Mouse (Mus musculus): ENCODE measurements around the gene Eif5a. TPM values are rescaled to one million over a fixed set of nuclear protein-coding genes. Genes with fewer than 3 reads are reported as not detected.

The Eif5a gene
- polyA plus RNA-seq, 1 experiment: 764 TPM

DNA sequence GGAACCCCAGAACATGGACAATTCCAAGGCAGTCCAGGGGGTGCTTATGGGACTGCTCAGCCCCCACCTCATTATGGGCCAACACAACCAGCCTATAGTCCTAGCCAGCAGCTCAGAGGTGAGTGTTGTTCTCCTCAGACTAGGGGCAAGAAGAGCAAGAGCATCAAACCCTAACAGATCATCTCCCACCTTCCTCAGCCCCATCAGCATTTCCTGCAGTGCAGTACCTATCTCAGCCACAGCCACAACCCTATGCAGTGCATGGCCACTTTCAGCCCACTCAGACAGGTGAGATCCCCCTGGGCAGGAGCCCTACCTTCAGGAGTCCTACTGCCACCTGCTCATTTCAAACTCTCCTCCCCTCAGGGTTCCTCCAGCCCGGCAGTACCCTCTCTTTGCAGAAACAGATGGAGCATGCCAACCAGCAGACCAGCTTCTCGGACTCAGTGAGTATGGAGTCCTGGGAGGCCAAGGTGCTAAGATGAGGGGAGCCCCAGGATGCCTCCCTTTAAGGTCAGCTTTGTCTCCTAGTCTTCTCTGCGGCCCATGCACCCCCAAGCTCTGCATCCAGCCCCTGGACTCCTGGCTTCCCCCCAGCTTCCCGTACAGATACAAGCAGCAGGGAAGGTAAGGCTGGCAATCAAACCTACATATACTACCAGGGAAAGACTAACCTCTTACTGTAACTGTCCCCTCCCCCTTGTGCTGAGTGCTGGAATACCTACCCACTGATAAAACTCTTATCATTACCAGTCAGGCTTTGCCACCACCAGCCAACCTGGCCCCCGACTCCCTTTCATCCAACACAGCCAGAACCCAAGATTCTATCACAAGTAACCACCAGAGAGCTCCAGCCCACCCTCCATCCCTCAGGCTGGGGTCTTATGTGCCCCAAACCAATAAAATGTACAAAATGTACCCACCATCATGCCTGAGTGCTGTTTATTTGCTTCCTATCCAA lies 5.8 kb downstream of the Eif5a start:
- Histone ChIP-seq H3K4me1 (ENCODE audit: control insufficient read depth, insufficient read depth, low read length) (peaks cover 19% of the 10 kb centered on the region), H3K27ac (ENCODE audit: insufficient read depth, low read length) (no peak overlapping the region), H3K4me3 (ENCODE audit: insufficient read depth, low read length) (no peak overlapping the region)
- 0 out of 2 replicates have a peak, but pooled peaks have one; percentile 11 for TF ChIP-seq POLR2A (IDR thresholded peaks at IDR 0.05; ENCODE audit: low read depth, low read length)
- no peak for TF ChIP-seq CTCF (IDR thresholded peaks at IDR 0.05; ENCODE audit: borderline replicate concordance, insufficient read depth, low read length)

DNA sequence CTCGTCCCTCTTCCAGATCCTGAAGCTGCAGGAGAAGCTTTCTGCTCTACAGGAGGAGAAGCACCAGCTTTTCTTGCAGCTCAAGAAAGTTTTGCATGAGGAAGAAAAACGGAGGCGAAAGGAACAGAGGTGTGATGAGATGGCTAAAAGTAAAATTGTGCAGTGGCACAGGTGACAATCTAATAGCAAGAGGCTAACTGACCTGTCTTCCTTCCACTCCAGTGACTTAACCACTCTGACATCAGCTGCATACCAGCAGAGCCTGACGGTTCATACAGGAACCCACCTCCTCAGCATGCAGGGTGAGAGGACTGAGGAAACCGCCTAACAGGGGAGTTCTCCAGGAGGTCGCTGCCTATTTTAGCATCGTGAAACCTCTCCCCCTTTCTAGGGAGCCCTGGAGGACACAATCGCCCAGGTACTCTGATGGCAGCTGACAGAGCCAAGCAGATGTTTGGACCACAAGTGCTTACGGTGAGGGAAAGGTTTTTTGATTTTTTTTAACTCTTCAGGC lies 6.8 kb downstream of the Eif5a start:
- Histone ChIP-seq H3K27ac (ENCODE audit: insufficient read depth, low read length) (no peak overlapping the region), H3K4me3 (ENCODE audit: insufficient read depth, low read length) (peak overlapping the region; percentile 60), H3K4me1 (ENCODE audit: control insufficient read depth, insufficient read depth, low read length) (peaks cover 19% of the 10 kb centered on the region)
- TF ChIP-seq POLR2A (IDR thresholded peaks at IDR 0.05; ENCODE audit: low read depth, low read length): no peak
- TF ChIP-seq CTCF (IDR thresholded peaks at IDR 0.05; ENCODE audit: borderline replicate concordance, insufficient read depth, low read length): no peak

DNA sequence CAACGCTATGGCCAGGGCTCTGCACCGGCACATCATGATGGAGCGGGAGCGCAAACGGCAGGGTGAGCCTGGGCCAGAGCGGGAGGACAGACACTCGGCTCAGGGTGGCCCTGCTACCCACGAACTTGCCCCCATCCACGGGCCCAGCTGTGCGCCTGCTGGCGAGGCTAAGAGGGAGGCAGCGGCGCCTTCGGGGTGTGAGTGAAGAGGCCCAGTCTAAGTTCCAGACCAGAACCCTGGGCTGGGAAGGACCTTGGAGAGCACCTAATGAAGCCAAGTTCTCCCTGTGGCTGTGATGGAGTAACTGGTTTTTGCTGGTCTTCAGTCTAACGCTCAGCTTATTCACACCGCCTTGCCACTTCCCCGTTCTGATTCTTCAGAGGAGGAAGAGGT lies 7.4 kb downstream of the Eif5a start:
- peak overlapping the region; percentile 38; the same call in 1 of the 2 replicates for H3K27ac ChIP-seq (ENCODE audit: insufficient read depth, low read length)
- H3K4me3 ChIP-seq (ENCODE audit: insufficient read depth, low read length): peak overlapping the region; percentile 60
- TF ChIP-seq POLR2A (IDR thresholded peaks at IDR 0.05; ENCODE audit: low read depth, low read length) (no peak), CTCF (IDR thresholded peaks at IDR 0.05; ENCODE audit: borderline replicate concordance, insufficient read depth, low read length) (no peak)
- H3K4me1 ChIP-seq (ENCODE audit: control insufficient read depth, insufficient read depth, low read length): peaks cover 19% of the 10 kb centered on the region

DNA sequence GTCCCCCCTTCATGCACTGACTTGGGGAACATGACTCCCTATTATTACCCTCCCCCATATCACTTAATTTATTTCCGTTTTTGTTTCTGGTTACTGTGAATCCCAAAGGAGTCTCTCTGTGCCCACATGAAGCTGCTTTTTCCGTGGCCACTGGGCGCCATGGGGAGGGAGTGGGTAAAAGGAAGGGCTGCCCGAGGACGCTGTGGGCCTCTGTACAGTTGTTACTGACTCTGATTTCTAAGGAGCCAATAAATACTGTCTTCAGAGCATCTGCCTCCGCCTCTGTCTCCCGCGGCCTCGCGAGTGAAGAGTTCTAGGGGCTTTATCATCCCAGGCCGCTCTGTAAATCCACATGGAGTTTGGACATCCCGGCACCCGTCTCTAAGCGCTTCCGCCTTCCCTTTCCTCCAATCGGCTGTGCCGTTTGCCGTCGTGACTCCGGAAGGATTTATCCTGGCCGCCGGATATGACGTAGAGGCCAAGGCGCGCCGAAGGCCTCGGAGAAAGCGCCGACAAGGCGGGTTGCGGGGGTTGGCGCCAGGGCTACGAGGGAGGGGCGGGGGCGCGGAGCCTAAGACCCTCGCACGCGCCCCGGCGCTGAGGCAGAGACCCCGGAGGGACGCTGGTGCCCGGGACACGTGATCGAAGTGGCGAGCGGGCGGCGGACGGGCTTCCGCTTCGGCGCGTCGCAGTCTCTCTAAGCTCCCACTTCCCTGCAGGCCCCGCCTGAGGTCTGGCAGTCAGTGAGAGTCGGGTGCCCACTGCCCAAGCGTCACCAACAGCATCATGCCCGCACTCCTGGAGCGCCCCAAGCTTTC lies 8.0 kb downstream of the Eif5a start, which contains the start of gene Gps2:
Gene Gps2, plus strand, starts transcription at position 335 of the 818 bp plus-strand sequence.
- no peak for TF ChIP-seq CTCF (IDR thresholded peaks at IDR 0.05; ENCODE audit: borderline replicate concordance, insufficient read depth, low read length)
- TF ChIP-seq POLR2A (IDR thresholded peaks at IDR 0.05; ENCODE audit: low read depth, low read length): peak; percentile 34; the same call in 1 of the 2 replicates
- Histone ChIP-seq H3K4me3 (ENCODE audit: insufficient read depth, low read length) (peak within 1 kb of the TSS; percentile 60), H3K4me1 (ENCODE audit: control insufficient read depth, insufficient read depth, low read length) (peaks cover 15% of the 10 kb centered on the region), H3K27ac (ENCODE audit: insufficient read depth, low read length) (peak within 1 kb of the TSS; percentile 38; the same call in 1 of the 2 replicates)

DNA sequence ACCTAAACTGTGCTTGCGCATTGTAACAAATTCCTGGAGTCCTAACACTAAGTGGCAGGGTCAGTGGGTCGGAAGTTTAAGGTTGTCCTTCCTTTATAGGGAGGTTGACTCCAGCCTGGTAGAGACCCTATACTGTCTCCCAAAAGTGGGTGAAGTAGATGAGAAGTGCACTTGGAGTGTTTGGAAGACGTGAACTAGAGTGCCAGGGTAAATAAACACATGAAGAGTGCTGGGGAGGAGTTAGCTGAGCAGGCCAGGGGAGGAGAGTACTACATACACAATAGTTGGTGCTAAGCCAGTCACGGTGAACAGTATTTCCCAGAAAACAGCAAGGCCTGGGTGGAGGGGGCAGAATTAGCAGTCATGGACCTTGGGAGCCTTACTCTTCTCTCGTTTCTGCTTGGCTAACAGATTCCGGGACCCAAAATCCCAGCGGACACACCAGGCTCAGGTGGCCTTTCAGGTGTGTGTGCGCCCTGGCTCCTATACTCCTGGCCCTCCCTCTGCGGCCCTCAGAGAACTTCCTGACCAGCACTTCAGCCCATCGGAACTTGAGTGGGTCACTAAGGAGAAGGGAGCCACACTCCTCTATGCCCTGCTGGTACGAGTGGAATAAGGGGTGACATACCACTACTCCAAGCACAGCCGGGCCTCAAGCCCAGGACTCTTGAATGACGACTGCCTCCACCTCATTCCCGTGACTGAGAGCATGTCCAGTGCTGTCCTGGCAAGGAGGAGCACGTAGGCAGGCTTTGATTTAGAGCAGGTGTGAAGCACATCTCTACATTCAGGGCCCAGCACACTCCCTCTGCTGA lies 8.8 kb downstream of the Eif5a start:
- Histone ChIP-seq H3K4me3 (ENCODE audit: insufficient read depth, low read length) (peak overlapping the region; percentile 29), H3K4me1 (ENCODE audit: control insufficient read depth, insufficient read depth, low read length) (peaks cover 11% of the 10 kb centered on the region; the same call in 1 of the 2 replicates), H3K27ac (ENCODE audit: insufficient read depth, low read length) (no peak overlapping the region)
- TF ChIP-seq CTCF (IDR thresholded peaks at IDR 0.05; ENCODE audit: borderline replicate concordance, insufficient read depth, low read length) (no peak), POLR2A (IDR thresholded peaks at IDR 0.05; ENCODE audit: low read depth, low read length) (no peak)

DNA sequence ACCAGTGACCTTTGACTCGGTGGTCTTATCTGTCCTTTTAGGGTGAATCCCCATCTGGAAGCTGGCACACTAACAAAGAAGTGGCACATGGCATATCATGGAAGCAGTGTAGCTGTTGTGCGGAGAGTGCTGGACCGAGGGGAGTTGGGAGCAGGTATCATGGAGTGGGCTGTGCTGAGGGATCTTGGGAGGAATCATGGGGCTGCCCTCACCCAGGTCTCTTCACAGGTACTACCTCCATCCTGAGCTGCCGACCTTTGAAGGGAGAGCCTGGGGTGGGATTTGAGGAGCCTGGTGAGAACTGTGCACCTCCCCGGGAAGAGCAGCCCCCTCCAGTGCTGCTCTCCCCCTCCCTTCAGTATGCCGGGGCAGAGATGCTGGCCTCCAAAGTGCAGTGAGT lies 10.1 kb downstream of the Eif5a start:
- no peak overlapping the region for H3K27ac ChIP-seq (ENCODE audit: insufficient read depth, low read length)
- TF ChIP-seq POLR2A (IDR thresholded peaks at IDR 0.05; ENCODE audit: low read depth, low read length): no peak
- TF ChIP-seq CTCF (IDR thresholded peaks at IDR 0.05; ENCODE audit: borderline replicate concordance, insufficient read depth, low read length): no peak
- no peak overlapping the region for H3K4me3 ChIP-seq (ENCODE audit: insufficient read depth, low read length)
- H3K4me1 ChIP-seq (ENCODE audit: control insufficient read depth, insufficient read depth, low read length): peaks cover 11% of the 10 kb centered on the region; the same call in 1 of the 2 replicates

DNA sequence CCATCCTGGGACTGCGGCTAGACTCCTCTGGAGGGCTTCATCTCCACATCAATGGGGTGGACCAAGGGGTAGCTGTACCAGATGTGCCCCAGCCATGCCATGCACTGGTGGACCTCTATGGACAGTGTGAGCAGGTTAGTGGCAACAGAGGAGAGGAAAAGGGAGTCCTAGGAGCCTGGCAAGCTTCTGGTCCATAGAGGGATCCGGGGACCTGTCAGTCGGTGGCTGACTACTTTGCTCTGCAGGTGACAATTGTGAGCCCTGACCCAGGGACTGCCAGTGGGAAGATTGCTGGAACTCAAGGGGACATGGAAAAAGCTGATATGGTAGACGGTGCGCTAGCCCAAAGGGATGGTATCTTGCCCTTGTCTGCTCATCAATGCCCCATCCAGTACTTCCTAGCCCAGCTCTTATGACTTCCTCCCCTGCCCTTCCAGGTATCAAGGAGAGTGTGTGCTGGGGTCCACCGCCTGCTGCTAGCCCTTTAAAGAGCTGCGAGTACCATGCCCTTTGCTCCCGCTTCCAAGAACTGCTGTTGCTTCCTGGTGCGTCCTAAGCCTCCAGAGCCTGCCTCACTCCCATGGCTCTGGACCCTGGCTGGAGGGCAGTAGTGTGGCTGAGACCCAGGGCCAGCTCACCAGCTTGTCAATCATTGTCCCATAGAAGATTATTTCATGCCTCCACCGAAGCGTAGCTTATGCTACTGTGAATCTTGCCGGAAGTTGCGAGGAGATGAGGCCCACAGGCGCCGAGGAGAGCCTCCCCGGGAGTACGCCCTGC lies 10.8 kb downstream of the Eif5a start:
- no peak for TF ChIP-seq POLR2A (IDR thresholded peaks at IDR 0.05; ENCODE audit: low read depth, low read length)
- TF ChIP-seq CTCF (IDR thresholded peaks at IDR 0.05; ENCODE audit: borderline replicate concordance, insufficient read depth, low read length): no peak
- Histone ChIP-seq H3K4me1 (ENCODE audit: control insufficient read depth, insufficient read depth, low read length) (peaks cover 9% of the 10 kb centered on the region; the same call in 1 of the 2 replicates), H3K4me3 (ENCODE audit: insufficient read depth, low read length) (no peak overlapping the region), H3K27ac (ENCODE audit: insufficient read depth, low read length) (no peak overlapping the region)

DNA sequence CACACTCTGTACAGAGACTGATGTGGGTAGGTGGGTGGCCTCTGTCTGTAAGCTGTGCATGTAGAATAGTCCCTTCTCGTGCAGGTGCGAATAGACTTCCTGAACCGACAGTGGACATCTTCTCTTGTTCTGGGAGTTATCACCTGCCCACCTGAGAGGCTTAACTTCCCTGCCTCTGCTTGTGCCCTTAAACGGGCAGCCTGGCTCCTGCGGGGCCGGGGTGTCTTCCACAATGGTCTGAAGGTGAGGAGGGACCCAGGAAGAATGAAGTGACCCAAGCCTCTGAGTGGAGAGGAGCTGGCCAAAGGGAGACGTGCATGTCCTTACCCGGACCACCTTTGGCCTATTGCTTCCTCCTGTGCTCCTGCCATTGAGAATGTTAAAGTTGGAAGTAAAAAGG lies 11.6 kb downstream of the Eif5a start:
- H3K4me3 ChIP-seq (ENCODE audit: insufficient read depth, low read length): no peak overlapping the region
- TF ChIP-seq CTCF (IDR thresholded peaks at IDR 0.05; ENCODE audit: borderline replicate concordance, insufficient read depth, low read length): no peak
- TF ChIP-seq POLR2A (IDR thresholded peaks at IDR 0.05; ENCODE audit: low read depth, low read length): no peak
- peaks cover 6% of the 10 kb centered on the region; the same call in 1 of the 2 replicates for H3K4me1 ChIP-seq (ENCODE audit: control insufficient read depth, insufficient read depth, low read length)
- H3K27ac ChIP-seq (ENCODE audit: insufficient read depth, low read length): no peak overlapping the region
